Mouse (Mus musculus) gonadal fat pad, adult 2 months (tissue): ENCODE measurements around the gene Oas2. TPM values are rescaled to one million over a fixed set of nuclear protein-coding genes. Genes with fewer than 3 reads are reported as not detected.
"Not testable (repeated sequence)": the region's sequence is repeated elsewhere in the genome, so short reads cannot be mapped to it uniquely, and the experiment has no call there.

Experiments
- DNase-seq: peaks from one replicate; pipeline ENCODE4 v3.0.0-alpha.2; 2012; ENCODE audit warnings: low read depth
- polyA plus RNA-seq: library from polyadenylated mRNA; depleted of rRNA; stranded (reverse); fragments of >200 nt; gene quantifications from 2 replicates; pipeline ENCODE4 v1.2.3, GENCODE M21; 2012; rRNA removed

Gene Oas2
- polyA plus RNA-seq: 3.4 and 5.4 TPM in 2 replicates

DNA sequence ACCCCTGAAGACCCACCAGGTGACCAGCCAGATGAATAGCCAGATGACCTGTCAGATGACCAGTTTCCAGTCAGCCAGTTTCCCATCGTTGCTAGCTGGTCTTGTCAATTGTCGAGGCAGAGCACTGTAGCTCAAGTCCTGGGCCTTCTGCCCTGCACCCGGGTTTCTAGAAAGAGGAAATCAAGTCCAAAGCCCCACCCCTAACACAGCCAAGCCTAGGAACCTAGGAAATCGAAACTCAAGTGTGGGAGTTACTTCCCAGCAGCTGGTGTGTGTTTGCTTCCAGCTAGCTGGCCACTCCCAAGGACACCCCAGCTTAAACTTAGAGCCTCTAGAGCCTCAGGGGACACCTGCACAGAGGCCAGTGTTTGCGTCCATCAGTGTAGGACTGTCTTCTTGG lies at the start of gene Oas2:
Oas2 (minus strand) TSS at position 166 of the 400 bp plus-strand sequence.
- DNase-seq: no peak

DNA sequence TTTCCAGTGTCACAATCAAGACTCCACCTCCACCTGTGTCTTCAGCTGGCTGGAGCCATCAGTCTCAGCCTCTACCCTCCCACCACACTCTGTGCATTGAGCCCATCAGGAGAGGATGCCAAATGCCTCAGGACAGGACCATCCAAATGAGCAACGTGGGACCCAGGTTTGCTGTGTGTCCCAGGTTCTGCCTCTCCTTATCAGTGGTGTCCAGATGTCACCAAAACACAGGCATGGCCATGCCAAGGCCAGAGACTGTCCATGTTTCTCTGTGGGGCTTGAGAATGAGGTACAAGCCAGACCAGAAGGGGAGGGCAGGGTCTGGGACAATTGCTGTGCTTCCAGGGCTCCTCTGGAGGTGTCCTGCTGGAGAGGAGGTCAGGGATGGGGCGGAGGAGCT lies 49.3 kb upstream of the Oas2 start:
- DNase-seq: not testable (repeated sequence)

DNA sequence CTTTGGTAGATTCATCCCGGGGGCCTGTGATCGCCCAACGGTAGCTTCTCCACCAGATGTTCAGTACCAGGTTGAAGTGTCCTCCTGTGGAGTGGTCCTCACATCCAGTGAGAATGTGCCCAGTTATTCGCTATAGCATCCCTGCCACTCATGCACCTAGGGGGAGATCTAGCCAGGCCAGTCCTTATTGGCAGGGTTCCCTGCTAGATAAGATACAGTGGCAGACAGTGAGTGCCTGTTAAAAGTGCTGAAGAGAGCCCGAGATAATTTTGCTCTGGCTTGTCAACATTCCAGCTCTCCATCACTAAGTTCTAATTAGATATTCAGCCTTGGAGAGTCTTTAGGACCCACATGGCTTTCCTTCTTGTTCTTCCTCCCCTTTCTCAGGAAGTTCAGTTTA lies 48.5 kb upstream of the Oas2 start:
- not testable (repeated sequence) for DNase-seq

DNA sequence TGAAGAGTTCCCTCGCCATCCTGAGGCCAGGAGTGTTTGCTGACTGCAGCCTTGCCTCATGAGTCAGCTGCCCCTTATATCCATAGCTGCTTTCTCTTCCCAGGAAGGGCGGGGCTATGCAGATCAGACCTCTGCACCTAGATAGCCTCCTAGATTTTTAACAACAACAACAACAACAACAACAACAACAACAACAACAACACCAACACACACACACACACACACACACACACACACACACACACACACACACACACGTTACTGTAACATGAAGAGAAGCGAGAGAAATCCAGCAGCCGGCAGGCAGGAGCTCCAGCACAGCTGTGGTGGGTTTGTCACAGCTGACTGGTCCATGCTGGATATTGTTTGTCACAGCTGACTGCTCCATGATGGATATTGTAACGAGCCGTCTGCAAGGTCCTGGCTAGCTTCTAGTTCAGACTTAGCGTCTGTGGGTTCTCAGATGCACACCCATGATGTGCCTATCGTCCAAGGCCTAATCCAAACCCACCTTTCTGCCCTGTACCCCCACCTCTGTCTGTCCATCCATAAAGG lies 45.9 kb upstream of the Oas2 start, which contains the start of gene Oas1e:
Oas1e (minus strand) TSS at position 51 of the 555 bp plus-strand sequence.
- not testable (repeated sequence) for DNase-seq

DNA sequence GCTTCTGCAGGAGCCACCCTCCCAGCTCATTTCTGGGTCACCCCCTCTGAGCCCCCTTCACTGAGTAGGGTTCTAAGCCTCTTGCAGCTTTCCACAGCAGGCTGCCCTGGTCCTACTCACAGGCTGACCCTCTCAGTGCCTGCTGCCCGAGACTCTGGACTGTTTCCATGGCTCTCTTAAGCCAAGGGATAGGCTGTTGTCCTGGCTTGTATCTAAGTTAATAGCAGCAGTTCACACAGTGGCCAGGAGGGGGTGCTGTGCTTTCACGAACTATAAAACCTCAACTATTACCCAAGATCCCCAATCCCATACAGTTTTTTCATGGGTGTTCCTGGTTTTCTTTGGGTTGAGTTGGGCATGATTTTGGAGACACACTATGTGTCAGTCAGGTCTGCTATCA lies 43.4 kb upstream of the Oas2 start:
- no peak for DNase-seq

DNA sequence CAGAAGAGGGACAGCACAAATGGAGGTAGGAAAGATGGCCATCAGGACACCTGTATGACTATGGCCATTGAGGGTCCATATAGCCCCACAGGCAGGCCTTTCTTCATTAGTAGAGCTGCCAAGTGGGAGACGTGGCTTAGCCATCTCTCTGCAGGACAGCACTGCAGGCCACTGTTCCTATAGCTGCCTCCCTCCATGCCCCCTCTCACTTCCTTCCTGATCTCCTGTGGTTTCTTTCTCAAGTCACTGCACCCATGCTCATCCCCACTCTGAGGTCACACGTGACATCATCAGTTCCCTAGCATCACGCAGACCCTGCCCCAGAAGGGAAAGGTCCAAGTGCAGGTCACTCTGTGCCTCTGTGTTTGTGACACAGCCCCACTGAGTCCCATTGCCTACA lies 37.4 kb upstream of the Oas2 start:
- DNase-seq: no peak

DNA sequence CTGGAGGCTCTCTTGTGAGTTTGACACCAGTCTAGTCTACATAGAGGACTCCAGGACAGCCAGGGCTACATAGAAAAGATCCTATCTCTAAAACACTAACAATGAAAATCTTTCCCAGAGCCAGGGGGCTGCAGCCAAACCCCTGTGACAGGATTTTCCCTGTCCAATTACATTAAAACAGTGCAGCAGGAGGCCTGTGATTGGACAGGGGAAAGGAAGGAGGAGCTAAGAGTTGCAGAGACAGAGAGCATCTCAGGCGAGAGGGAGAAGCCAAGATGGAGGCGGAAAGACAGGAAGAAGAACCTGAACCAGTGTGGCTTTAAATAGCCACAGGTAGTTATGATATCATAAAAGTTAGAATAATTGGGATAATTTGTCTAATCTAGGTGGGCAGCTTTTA lies 32.8 kb upstream of the Oas2 start:
- no peak for DNase-seq

DNA sequence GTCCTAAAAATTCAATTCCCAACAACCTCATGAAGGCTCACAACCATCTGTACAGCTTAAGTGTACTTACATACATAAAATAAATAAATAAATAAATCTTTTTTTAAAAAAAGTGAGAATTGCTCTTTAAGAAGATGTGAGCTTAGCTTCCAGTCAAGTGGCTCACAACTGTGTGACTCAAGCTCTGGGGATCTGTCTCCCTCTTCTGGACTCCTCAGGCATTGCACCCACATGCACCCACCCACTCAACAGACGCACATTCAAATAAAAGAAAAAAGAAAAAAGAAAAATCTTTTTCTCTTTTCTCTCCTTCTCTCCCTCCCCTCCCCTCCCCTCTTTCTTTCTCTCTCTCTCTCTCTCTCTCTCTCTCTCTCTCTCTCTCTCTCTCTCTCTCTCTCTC lies 32.0 kb upstream of the Oas2 start:
- DNase-seq: no peak

DNA sequence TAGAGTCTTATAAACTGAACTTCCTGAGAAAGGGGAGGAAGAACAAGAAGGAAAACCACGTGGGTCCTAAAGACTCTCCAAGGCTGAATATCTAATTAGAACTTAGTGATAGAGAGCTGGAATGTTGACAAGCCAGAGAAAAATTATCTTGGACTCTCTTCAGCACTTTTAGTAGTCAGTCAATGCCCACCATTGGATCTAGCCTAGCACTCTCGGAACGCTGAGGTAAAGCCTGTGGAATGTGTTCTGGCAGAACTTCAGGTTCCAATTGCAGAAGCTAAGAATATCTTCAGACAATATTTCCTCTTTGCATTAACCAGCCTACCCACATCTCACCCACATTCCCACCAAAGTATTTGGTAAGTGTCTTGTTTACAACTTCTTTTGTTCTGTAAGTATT lies 30.3 kb upstream of the Oas2 start:
- no peak for DNase-seq

DNA sequence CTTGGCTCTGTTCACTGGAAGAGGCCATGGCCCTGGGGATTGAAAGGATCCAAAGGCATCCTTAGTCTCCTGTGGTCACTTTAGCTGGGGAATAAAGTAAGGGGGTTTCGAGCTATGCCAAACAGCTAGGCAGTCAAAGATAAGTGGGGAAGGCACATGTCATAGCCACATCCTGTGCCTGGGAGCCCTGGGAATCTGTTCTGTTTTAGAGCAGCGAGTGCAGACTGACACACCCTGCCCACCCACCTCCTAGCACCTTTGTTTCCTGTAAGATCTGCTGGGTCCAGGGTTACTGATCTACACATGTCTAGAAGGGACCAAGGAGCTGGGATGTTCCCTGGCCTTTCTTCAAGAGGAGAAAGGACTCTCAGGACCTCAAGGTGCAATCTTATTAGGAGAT lies 29.3 kb upstream of the Oas2 start:
- no peak for DNase-seq

DNA sequence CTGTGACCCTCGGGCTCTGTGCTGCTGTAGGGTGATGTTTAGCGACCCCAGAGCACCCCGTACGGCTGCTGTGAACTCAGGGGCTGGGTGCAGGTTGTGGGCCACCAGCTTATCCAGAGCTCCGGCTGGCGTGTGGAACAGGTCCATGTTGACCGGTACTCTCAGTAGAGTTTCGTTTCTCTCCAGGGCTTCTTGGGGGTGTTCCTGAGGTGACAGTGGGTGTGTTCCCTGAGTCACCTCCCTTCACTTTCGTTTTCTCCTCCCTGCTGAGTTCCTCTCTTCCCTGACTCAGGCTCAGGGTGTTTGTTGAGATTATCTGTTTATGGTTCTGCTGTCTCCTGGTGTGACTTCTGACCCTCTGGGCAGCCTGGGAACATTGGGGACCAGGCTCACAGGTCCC lies 27.8 kb upstream of the Oas2 start, which contains the start of gene Oas3:
Oas3 (minus strand) TSS at position 184 of the 400 bp plus-strand sequence.
- DNase-seq: no peak

DNA sequence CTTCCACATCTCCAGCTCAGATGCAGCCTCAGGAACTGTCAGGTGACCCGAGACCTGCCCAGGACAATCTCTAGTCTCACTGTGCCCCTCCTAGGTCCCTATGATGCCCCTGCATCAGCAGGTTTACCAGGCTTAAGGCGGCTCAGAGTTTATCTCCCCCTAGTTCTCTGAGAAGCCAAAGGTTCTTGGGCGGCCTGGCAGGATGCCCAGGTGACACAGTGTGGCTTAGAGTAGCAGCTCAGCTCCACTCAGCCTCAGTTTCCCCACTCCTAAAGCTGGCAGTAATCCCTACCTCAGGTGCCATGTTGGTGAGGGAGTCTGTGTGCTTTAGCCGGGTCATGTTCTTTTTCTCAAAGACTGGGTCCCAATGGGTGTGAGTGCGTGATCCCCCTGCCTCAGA lies 27.1 kb upstream of the Oas2 start:
- DNase-seq: no peak

DNA sequence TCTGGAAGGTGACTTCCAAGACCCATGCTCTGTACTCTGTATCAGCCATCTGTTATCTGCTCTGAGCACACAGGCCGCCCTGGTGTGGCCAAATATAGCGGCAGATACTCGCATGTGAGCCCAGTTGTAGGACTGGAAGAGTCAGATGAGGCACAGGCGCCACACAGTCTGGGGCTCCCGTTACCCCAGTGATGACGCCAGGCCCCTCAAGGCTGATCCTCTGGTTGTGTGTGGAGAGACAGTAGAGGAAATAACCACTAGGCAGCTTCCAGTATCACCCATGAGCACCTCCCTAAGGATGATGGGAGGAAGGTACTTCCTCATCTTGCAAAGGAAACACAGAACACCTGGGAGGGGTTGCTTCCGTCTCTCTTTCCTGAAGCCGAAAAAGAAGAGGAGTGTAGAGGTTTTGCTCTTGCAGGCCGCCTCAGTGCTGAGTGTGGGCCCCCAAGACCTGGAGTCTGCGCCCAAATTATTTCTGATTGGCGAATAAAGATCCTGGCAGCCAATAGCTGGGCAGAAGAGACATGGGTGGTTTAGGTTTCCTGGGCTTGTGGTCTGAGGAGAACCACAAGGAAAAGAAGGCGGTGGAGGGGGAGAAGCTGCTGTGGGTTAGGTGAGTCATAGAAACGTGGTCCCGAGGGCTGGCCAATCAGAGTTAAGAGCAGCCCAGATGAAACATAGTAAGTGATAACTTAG lies 25.8 kb upstream of the Oas2 start:
- DNase-seq: no peak

DNA sequence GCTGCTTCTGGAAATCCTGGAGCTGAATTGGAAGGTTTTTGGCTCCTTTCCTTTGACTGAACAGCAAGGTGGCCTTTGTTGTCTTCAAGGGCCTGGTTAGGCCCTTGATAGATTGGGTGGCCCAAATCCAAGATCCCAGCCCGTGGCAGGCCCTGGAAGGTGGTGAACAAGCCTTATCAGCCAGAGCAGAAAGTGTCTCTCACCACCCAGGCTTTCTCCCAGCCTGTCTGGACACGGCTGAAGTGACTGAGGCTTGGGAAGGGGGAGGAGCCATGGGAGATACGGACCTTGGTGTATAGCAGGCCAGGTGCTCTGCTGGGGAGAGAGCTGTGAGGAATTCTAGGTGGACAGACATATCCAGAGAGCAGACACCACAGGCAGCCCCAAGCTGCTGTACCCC lies 19.7 kb upstream of the Oas2 start:
- DNase-seq: no peak

DNA sequence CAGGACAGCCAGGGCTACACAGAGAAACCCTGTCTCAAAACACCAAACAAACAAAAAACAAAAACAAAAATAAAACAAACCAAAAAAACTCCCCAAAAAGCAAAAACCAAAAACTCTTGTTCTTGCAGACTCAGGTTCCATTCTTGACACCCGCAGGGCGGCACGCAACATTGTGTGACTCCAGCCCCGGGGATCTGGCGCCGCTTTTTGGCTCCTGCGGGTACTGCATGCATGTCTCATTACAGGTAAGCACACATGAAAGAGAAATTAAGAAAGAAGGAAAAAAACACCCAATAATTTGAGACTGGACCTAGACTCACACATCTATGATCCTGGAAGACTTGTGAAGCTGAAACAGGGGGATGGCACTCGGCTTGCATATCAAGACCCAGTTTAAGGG lies 15.4 kb upstream of the Oas2 start:
- DNase-seq: no peak

DNA sequence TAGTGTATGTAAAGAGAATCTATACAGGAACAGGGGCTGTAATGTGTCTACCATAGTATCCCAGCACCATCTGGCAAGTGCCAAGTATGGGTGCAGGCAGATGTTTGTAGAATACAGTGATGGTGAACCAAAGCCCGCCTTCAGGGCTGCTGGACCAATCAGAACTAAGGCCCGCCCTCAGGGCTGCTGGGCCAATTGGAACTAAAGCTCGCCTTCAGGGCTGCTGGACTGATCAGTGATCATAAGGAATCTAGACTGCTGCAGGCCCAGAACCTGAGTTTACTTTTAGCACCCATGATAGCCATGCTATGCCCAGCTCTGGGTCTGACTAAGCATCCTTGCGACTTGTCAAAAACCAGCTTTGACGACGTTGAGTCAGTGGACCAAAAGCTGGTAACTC lies 12.2 kb upstream of the Oas2 start:
- no peak for DNase-seq

DNA sequence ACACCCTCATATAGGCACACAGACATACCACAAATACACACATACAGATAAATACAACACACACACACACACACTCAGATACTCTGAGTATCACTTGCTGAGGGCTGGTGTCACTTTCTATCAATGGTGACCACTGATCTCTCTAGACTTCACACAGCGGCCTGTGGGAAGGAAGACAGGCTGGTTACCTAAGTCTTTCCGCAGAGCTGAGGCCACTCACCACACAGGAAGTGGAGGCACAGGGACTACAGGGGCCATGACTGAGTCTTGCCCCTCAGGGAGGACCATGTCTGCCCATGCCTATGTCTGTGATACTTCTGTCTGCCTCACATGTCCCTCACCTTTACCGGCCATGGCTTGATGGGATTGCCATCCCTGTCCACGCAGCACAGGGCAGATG lies 4.6 kb upstream of the Oas2 start:
- DNase-seq: no peak

DNA sequence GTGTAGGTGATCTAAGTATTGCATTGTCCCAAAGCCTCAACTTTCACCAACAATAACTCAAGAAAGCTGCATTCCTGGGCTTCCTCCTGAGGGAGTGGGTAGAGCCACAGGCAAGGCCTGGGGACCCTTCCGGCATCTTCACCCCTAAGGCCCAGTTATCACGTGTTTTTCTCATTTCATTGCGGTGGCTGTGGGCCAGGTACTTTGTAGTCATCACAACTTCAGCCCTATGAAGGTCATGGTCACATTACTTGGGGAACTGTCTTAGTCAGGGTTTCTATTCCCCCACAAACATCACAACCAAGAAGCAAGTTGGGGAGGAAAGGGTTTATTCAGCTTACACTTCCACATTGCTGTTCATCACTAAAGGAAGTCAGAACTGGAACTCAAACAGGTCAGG lies 3.1 kb upstream of the Oas2 start:
- no peak for DNase-seq

DNA sequence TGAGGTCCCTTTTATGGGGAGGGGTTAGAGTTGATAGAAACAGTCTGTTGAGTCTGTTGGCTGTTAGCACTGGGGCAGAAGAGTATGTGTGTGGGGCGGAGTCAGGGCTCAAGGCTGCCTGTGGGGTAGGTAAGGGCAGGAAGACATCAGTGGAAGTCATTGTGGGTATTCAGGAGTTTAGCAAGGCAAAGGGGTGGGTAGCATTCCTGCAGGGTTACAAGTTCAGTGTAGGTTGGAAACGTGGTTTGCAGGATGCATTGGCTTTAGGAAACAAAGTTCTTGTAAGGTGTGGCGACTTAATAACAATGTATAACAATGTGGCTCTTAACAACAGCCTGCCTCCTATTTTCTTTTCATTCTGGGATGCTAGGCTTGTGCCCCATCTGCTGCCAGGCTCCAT lies 1.6 kb upstream of the Oas2 start:
- DNase-seq: no peak

DNA sequence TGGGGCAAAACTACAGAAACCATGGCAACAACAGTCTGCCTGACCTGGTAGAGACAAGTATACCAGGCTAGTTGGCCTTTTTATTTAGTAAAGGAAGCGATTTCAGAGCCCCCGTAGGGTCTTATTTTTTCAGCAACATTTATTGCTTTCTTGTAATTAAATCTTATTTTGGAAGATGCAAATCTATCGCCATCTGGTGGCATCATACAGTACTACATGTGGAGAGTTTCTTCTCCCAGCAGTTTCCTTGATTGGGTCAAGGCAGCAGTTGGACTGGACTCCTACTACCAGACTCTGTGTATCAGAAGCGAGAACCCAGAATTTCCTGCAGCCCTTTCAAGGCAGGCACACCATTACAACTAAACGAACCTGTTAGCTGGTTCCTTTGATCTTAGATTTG lies 3.2 kb downstream of the Oas2 start:
- DNase-seq: no peak

DNA sequence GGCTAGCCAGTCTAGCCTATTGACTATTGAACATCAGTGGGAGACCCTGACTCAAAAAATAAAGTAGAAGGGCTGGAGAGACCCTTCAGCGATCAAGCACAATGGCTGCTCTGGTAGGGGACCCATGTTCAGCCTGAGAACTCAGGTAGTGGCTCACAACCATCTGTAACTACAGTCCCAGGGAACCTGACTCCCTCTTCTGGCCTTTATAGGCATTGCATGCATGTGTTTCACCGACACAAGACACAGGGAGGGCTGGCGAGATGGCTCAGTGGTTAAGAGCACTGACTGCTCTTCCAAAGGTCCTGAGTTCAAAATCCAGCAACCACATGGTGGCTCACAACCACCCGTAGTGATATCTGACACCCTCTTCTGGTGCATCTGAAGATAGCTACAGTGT lies 7.5 kb downstream of the Oas2 start:
- no peak for DNase-seq

DNA sequence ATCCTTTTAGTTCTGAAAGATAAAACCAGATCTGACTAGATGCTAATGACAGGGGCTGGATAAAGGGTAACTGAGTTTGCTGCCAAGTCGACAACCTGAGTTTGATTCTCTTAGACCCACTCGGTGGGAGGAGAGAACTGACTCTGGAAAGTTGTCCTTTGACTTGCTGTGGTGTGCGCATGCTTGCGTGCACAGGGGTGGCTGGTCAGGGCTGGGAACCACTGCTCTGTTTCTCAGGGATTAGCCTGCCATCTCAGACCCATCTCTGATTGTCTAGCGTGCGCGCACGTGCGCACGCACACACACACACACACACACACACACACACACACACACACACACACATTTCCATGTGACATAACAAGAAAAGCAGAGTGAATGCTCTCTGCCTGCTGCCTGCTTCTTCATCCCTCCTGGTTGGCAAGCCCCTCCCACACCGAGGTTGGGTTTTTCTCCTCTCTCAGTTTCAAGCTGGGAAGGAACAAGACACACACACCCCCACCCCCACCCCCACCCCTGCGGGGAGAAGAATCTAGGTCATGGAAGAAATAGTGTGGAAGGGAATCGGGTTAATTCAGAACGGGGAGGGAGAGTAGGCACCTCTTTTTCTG lies 15.2 kb downstream of the Oas2 start:
- DNase-seq: no peak

DNA sequence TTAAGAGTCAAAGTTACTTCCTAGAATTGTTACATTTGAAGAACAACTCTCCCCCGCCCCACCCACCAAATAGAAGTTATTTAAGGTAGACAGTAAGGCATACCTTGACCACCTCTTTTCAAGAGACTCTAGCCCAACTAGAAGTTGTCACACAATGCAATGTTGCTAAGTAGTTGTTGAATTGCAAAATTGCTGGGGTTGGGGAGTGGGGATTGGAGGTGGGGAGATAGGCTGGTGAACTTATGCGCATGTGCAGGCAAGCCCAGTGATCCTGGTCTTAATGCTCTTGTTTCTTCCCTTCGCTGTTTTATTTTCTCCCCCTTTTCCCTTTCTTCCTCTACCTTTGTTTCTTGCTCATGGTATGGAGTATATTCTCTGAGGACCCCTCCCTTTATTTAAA lies 16.0 kb downstream of the Oas2 start:
- DNase-seq: no peak
